Mouse (Mus musculus): ENCODE results near the gene Rspry1.

- TF ChIP-seq GATA1 (IDR thresholded peaks at IDR 0.05; ENCODE audit: low read length): no peak
- TF ChIP-seq TAL1 (IDR thresholded peaks at IDR 0.05; ENCODE audit: low read length): no peak
Observed at GRCm38 (mm10) chr8:94703972-94704668, 102.4 kb downstream of the Rspry1 start.
